Comparison of ENCODE assay signal across 8 mouse cellular contexts in genomic region chrX:74084946-74085498, GRCm38 (mm10). TPM values are rescaled to one million over a fixed set of nuclear protein-coding genes. Genes with fewer than 3 reads are reported as not detected.
DNase-seq lines count a peak whose midpoint lies in the region; ATAC-seq lines count a peak whose summit lies in the region.

No protein-coding gene starts in this region.

- peak overlapping the region; percentile 63 for H3K4me2 ChIP-seq in heart, embryonic 14.5 days (ENCODE audit: low read length)
- peak overlapping the region; percentile 75 for H3K4me2 ChIP-seq in liver, embryonic 12.5 days

- WGBS in heart, embryonic 14.5 days: 15% methylated on average over 38 of the region's 56 CpGs
- WGBS in liver, embryonic 12.5 days (ENCODE audit: insufficient replicate concordance): 10% methylated on average over 36 of the region's 56 CpGs

- no peaks in the 10 kb centered on the region for H3K27me3 ChIP-seq in heart, embryonic 14.5 days (ENCODE audit: control insufficient read depth, insufficient read depth, low read length)
- peaks cover 17% of the 10 kb centered on the region for H3K27me3 ChIP-seq in liver, embryonic 12.5 days (replicated peaks)
- H3K27me3 ChIP-seq in splenic B cell, adult 2 months (ENCODE audit: control insufficient read depth, insufficient read depth, low read length, poor library complexity, severe bottlenecking): no peaks in the 10 kb centered on the region

- H3K9ac ChIP-seq in heart, embryonic 14.5 days (ENCODE audit: low read length): peak overlapping the region; percentile 86
- peak overlapping the region; percentile 87 for H3K9ac ChIP-seq in liver, embryonic 12.5 days

- H3K27ac ChIP-seq in heart, embryonic 14.5 days (replicated peaks in 1 of 2; ENCODE audit: control insufficient read depth in 1 of 2, insufficient read depth in 1 of 2, low read depth in 2 of 2, low read length in 2 of 2): peak overlapping the region; percentile 94 to 99
- H3K27ac ChIP-seq in liver, embryonic 12.5 days: peak overlapping the region; percentile 90

- peak overlapping the region; percentile 53 to 98 for H3K4me3 ChIP-seq in heart, embryonic 14.5 days (ENCODE audit: control insufficient read depth in 1 of 2, insufficient read depth in 1 of 2, low read depth in 1 of 2, low read length in 2 of 2)
- H3K4me3 ChIP-seq in liver, embryonic 12.5 days: peak overlapping the region; percentile 75

- H3K36me3 ChIP-seq in heart, embryonic 14.5 days (ENCODE audit: control insufficient read depth, insufficient read depth, low read length): no peaks in the 10 kb centered on the region
- H3K36me3 ChIP-seq in liver, embryonic 12.5 days: no peaks in the 10 kb centered on the region
- H3K36me3 ChIP-seq in splenic B cell, adult 2 months (ENCODE audit: control insufficient read depth, insufficient read depth, low read length, poor library complexity, severe bottlenecking): no peaks in the 10 kb centered on the region

- peak; percentile 73 for ATAC-seq in heart, embryonic 14.5 days (ENCODE audit: insufficient number of reproducible peaks, insufficient read depth, low FRiP score, low read depth)
- peak; percentile 66 for ATAC-seq in liver, embryonic 12.5 days

- H3K4me1 ChIP-seq in heart, embryonic 14.5 days (ENCODE audit: control insufficient read depth in 2 of 2, insufficient read depth in 2 of 2, low read length in 2 of 2): peaks cover 2 to 8% of the 10 kb centered on the region in 2 experiments; a peak in 2 of 4 replicates
- H3K4me1 ChIP-seq in liver, embryonic 12.5 days: peaks cover 30% of the 10 kb centered on the region

- peak; percentile 60 to 64 for DNase-seq in CD8-positive naive resting alpha-beta T cell, adult 2 months (ENCODE audit: low read depth in 2 of 2, low spot score in 2 of 2)
- DNase-seq in c-Kit-negative CD71-positive TER-119-positive erythroid progenitor cells, embryonic 14.5 days (ENCODE audit: low read depth, low spot score): peak; percentile 58
- DNase-seq in fibroblast of lung, adult 2 months (ENCODE audit: low read depth): peak; percentile 43
- DNase-seq in kidney, postnatal 10 days: peak; percentile 86
- DNase-seq in naive thymus-derived CD4-positive, alpha-beta T cell, adult 2 months (ENCODE audit: low read depth): peak; percentile 83
- peak; percentile 77 for DNase-seq in splenic B cell, adult 2 months (ENCODE audit: low read depth, low spot score)

- no peaks in the 10 kb centered on the region for H3K9me3 ChIP-seq in heart, embryonic 14.5 days (ENCODE audit: control insufficient read depth, low read length)
- H3K9me3 ChIP-seq in liver, embryonic 12.5 days (replicated peaks): no peaks in the 10 kb centered on the region

RNA-seq across cellular contexts. Expression of gene Opn1mw, which starts 42.2 kb away (rescaled TPM):
- polyA plus RNA-seq in heart, embryonic 14.5 days (2014; fragmentation: Nextera tagmentation; extraction: Ambion mirVana): not detected in 2 replicates
- not detected in 2 replicates for polyA plus RNA-seq in liver, embryonic 12.5 days (2016; fragmentation: Nextera tagmentation; extraction: Ambion mirVana)

RNA-seq across cellular contexts. Expression of gene Mecp2, which starts 50.1 kb away (rescaled TPM):
- polyA plus RNA-seq in heart, embryonic 14.5 days (2014; fragmentation: Nextera tagmentation; extraction: Ambion mirVana): 10.9 and 11.7 TPM in 2 replicates
- polyA plus RNA-seq in liver, embryonic 12.5 days (2016; fragmentation: Nextera tagmentation; extraction: Ambion mirVana): 8.1 and 9.4 TPM in 2 replicates

Comparison
In these comparisons a context has a peak if more than half of its experiments do, and no peak if none do; other contexts are left out.
1. Peak in every context shown above with its lines: DNase-seq, ATAC-seq, H3K4me3 ChIP-seq and H3K27ac ChIP-seq.